Mouse (Mus musculus) bone marrow macrophage, adult 2 months (primary cell): ENCODE results near the gene H60b.
"Not testable (repeated sequence)": the region's sequence is repeated elsewhere in the genome, so short reads cannot be mapped to it uniquely, and the experiment has no call there.

ENCODE experiments used
- CTCF ChIP-seq: IDR thresholded peaks from 2 replicates; pipeline ENCODE4 v1.5.1; 2012; ENCODE audit warnings: low read depth, mild to moderate bottlenecking, low read length, moderate library complexity
- POLR2A ChIP-seq: IDR thresholded peaks from 2 replicates; pipeline ENCODE4 v1.6.1; 2012; ENCODE audit warnings: mild to moderate bottlenecking, low read depth, low read length, borderline replicate concordance

DNA sequence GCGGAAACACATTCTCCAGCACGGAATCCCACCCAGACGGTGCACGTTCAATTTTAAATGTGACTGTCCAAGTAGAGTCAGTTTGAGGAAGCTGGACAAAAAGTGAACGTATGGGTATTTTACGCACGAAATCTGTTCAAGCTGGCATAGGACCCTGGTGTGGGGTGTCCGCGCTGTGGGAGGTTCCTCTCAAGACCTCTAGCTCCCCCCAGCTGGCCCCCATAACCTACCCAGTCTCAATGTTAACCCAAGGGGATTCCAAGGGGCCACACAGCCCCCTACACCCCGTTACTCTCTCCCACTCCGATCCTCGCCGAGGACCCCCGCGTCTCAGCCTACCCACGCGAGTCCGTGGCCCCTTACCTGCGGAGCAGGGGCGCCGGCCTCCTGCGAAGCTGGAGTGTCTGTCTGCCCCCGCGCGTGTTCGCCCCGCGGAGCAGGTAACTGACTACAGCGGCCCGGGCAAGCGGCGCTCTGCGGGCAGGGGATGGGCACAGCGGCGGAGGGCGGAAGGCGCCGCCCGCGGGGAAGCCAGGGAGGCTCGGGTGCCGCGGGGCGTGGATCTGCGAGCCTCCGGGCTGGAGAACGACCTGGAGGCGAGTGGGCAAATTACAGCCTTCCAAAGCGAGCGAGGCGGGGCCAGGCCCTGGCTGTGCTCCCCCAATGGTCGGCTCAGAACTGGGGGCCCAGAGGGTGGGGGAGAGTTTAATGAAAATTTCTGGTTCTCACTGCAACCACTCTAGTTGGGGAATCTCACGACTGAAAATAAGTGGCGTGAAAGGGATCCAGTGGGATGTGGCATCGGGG lies 7.1 kb upstream of the H60b start:
- TF ChIP-seq CTCF, POLR2A: not testable (repeated sequence)
